Mouse (Mus musculus) C2C12 (cell line): ENCODE results near the gene Syne2.

ENCODE experiments used
- CEBPB ChIP-seq: IDR thresholded peaks from one replicate; pipeline ENCODE4 v1.6.1; 2011; ENCODE audit warnings: low read depth, mild to moderate bottlenecking, control low read depth, moderate library complexity
- CTCF ChIP-seq: IDR thresholded peaks from one replicate; pipeline ENCODE4 v1.5.1; 2011; ENCODE audit not compliant: control insufficient read depth, insufficient read depth, insufficient read length

- TF ChIP-seq CTCF (no peak), CEBPB (no peak)
Measured at GRCm38 (mm10) chr12:76018640-76019039, 200.7 kb downstream of the Syne2 start.
